Mouse (Mus musculus) liver, postnatal 0 days (tissue): ENCODE data around the gene Hivep3.

Experiments used
- CTCF ChIP-seq: sonication (generic); IDR thresholded peaks from 2 replicates; pipeline ENCODE4 v1.5.1; 2016; ENCODE audit warnings: antibody characterized with exemption, low read depth
- EP300 ChIP-seq: IDR thresholded peaks from 2 replicates; pipeline ENCODE4 v1.6.1; 2016; ENCODE audit warnings: antibody characterized with exemption, low read depth, mild to moderate bottlenecking

DNA sequence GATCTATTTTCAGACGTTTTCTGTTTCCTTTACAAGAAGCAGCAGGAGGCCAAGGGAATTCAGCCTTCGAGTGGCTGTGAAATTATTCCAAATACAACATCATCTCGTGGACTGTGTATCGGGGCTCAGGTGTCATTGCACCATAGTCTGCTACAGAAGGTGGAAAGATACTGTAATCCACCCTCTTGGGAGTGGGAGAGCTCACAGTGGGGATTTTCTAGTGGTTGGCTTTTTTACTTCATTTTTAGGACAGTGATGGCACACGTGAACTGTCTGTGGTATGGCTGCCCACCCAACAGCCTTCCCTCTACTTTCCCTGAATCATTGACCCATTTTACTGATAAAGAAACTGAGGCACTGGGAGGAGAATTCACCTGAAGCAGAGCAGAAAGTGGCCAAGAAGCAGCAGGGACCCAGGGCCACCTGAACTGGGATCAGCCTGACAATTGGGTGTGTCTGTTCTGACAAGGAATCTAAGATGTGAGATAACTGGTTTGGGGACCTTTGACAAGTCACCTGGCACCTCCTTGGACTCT, 233.6 kb downstream of the Hivep3 start:
- TF ChIP-seq CTCF (no peak), EP300 (no peak)
